Mouse (Mus musculus): Measurements from ENCODE around the gene Ly86.

Gene Ly86

DNA sequence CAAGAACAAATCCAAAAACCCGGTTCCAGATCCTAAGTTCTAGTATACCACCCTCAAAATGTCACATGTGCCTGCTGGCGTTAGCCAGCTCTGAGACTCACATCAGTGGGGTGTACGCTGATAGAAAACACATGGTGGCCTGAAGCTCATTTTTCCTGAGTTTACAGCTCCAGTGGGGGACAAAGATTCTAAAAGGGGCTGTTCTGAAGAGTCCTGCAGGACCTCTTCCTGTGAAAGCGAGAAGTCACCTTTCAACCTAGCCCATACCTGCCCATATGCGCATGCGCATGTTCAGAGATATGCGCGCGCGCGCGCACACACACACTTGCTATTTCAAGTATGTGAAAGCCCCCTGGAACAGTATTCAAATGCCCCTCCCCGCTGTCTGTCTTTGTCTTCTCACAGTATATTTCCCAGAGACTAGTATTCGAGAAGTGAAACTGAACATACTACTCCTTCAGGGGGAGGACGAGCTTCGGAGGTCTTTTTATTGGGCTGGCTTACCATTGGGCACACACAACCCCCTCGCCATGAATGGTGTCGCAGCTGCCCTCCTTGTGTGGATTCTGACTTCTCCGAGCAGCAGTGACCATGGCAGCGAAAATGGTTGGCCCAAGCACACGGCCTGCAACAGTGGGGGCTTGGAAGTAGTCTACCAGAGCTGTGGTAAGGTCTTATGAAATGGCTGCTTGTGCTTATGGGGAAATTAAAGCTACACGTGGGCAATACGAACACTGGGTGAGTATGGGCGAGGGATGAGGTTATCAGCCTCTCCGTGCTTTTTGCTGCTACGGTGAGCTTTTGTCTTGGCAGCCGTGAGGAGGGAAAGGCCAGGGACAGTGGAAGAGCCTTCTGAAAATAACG lies at the start of gene Ly86:
Gene Ly86, plus strand, starts transcription at position 300 of the 864 bp plus-strand sequence.
- no peak for DNase-seq (ENCODE audit: low read depth)

DNA sequence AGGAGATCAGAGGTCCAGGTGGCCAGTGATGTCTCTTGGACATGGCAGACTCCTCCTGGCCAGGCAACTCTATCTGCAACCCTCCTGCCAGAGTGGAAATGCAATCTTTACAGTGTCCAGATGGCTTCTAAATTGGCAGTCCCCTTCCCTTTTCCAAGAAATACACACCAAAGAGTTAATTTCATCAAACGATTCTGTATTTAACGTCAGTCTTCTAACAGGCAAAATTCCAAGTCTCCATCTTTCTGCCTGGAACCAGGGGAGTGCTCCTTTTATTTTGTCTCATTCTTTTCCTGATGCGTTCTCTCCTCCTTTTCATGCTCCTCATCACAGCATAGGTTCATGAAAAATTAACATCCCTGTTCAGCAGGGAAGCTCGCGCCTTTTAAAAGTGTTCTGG lies 47.1 kb upstream of the Ly86 start:
- DNase-seq (ENCODE audit: low read depth) = no peak

DNA sequence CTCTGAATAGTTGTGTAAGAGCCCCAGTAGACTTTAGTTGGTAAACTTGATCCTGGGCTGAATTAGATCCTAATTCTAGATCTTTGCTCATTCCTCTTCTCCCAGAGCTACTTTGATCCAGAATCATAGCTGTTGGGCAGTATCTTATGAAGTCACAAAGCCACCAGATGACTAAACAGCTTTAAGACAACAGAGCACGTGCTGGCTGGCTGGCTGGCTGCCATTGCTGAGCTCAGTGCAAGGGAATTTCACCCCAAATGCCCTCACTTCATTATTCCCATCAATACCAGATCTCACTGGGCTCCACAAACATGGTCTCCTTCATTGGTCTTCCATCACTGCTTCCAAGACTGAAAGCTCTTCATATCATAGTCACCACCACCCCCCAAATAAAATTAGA lies 46.2 kb upstream of the Ly86 start:
- peak; percentile 14 for DNase-seq (ENCODE audit: low read depth)

GRCm38 (mm10) chr13:37302877-37303276 lies 42.1 kb upstream of the Ly86 start:
- peak; percentile 78 for DNase-seq (ENCODE audit: low read depth)

DNA sequence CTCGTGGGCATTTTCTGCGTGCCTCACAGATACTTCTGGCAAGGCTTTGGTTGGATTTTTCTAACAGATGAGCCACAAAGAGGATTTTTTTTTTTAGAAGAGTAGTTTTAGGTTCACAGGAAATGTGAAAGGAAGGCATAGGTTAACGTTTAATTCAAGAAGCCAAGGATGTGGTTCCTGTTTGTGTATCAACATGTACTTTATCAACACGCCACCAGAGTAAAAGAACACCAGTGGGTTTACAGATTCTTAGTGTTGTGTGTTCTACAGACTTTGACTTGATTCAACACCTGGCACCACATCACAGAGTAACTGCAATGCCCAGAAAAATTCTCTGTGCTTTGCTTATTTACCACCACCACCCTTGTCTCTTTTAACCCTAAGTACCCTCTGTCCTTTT lies 37.0 kb upstream of the Ly86 start:
- DNase-seq (ENCODE audit: low read depth) = no peak

- no peak for DNase-seq (ENCODE audit: low read depth)
Observed at GRCm38 (mm10) chr13:37309296-37309695, 35.7 kb upstream of the Ly86 start.

DNA sequence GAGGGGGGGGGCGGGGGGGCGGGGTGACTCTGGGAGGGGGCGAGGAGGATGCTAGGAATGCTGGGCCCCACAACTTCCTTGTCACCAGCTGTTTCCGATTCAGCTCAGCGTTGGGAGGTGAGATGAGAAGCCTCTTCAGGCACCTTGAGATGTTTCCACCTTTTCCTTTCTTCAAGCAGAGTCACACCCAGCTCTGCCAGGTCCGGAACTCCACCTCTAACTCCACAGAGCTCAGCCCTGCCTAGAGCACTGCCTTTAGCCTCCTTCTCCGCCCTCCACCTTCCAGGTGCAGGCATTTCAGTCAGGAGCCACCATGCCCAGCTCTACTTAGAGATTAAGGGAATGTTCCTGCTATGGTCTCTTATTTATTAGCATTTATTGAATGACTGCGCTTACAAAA lies 34.7 kb upstream of the Ly86 start:
- no peak for DNase-seq (ENCODE audit: low read depth)

DNA sequence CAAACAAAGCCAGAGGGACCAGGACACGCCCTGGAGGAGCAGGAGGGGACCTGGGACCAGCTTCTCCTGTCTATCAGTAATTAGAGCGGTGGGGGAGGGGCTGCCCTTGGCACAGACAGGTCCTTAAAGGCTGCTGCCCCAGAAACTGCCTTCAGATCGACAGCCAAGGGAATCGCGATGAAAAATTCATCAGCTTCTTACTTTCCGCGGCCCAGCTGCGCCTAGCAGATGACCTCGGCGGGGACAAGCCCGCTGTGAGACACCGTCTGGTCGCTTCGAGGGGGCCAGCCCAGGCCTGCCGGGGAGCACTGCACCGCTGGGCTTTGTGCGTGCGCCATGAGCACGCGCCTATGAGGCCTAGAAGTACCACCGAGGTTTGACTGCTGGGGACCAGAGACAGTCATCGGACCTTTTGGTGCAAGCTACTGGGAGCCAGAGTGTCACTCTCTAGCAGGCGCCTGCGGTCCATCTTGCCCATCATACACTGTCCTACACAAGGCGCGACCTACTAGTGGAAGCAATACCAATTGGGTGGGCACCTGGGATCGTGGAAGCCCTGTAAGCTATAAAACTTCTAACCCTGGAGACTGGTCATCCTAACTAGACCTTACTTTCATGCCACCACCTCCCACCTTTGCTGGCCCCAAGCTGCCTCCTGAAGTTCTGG lies 33.3 kb upstream of the Ly86 start:
- no peak for DNase-seq (ENCODE audit: low read depth)

- peak; percentile 86 for DNase-seq (ENCODE audit: low read depth)
Observed at GRCm38 (mm10) chr13:37312222-37312928, 32.6 kb upstream of the Ly86 start.

DNA sequence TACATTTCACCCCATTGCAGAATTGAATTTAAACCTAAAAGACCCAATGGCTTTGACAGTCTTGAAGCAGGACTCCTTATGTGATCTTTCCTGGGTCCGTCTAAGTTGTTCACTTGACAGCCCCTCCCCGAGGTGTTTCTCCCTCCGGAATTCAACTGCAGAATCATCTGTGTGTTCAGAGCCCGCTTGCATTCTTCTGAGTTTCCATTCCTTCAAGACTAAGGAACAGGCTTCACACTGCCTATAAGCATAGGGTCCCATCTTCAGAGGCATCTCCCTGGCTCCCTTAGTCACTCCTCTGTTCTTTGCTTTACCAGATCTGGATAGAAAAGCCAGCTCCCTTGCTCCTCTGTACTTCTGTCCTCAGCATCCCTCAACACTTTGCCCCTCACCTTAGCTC lies 32.1 kb upstream of the Ly86 start:
- no peak for DNase-seq (ENCODE audit: low read depth)

DNA sequence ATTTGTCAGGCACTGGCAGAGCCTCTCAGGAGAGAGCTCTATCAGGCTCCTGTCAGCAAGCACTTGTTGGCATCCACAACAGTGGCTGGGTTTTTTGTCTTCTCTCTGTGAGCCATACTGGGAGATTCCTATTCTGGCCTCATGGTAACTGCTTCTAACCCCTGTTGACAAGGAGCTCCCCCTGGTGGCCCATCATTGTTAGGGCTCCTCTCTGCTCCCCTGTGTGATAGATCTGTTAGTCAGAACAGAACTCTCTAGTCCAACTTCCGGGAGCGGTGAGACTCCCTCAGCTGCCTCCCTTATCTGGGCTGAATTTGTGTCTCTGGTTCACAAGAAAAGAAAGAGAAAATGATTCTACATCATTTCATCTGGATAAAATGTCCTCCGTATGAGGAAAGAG lies 19.5 kb upstream of the Ly86 start:
- DNase-seq (ENCODE audit: low read depth) = peak; percentile 23

- DNase-seq (ENCODE audit: low read depth) = no peak
Observed at GRCm38 (mm10) chr13:37329747-37330146, 15.3 kb upstream of the Ly86 start.

DNA sequence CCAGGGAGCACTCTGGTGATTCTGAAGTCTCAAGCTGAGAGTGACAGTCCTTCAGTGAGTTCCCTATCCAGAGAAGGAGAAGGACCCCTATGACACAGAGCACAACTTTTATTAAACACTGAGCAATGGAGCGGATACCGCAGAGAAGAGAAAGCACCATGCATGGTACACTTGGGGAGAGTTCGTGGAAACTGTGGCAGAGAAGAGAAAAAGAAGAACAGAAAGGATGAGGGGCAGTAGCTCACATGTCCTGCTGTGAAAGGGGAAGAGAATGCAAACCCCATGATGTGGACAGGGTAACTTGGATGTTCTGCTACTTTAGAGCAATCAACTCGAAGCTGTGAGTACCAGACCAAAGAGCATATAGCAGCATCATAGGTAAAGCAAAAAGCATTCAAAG lies 14.0 kb upstream of the Ly86 start:
- no peak for DNase-seq (ENCODE audit: low read depth)

GRCm38 (mm10) chr13:37332779-37333543 lies 12.0 kb upstream of the Ly86 start:
- DNase-seq (ENCODE audit: low read depth) = no peak

GRCm38 (mm10) chr13:37333544-37333870 lies 11.5 kb upstream of the Ly86 start:
- DNase-seq (ENCODE audit: low read depth) = no peak

- peak; percentile 17 for DNase-seq (ENCODE audit: low read depth)
Observed at GRCm38 (mm10) chr13:37337269-37337668, 7.7 kb upstream of the Ly86 start.

GRCm38 (mm10) chr13:37337871-37338270 lies 7.1 kb upstream of the Ly86 start:
- DNase-seq (ENCODE audit: low read depth) = no peak

- DNase-seq (ENCODE audit: low read depth) = no peak
Observed at GRCm38 (mm10) chr13:37342804-37343203, 2.2 kb upstream of the Ly86 start.

GRCm38 (mm10) chr13:37345823-37346222 lies 815 bp downstream of the Ly86 start:
- no peak for DNase-seq (ENCODE audit: low read depth)

DNA sequence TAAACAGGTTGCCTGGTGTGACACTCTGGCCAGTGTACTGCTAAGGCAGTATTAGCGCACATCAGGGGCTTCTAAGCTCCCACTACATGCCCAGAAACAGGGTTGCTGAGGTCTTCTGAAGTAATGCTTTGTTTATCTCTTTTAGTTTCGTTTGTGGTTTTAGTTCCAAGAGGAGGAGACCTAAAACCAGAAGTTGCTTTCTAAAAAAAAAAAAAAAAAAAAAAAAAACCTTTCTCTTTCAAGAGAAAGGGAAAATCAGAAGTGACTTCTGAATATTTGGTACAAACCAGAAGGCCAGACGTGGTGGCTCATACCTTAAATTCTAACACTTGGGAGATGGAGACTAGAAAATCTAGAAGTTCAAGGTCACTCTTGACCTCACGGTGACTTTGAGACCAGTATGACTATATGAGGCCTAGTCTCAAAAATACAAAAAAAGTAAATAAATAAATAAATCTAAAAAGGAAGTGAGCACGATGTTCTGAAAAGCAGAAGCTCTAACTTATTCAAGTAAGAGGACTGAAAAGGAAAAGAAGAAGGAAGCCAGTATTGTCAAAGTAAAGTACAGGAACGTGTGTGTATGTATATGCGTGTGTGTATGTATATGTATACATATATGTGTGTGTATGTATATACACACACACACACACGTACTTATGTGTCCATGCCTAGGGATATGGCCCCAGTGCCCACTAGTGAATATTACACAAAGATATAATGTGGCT lies 3.0 kb downstream of the Ly86 start:
- DNase-seq (ENCODE audit: low read depth) = no peak

DNA sequence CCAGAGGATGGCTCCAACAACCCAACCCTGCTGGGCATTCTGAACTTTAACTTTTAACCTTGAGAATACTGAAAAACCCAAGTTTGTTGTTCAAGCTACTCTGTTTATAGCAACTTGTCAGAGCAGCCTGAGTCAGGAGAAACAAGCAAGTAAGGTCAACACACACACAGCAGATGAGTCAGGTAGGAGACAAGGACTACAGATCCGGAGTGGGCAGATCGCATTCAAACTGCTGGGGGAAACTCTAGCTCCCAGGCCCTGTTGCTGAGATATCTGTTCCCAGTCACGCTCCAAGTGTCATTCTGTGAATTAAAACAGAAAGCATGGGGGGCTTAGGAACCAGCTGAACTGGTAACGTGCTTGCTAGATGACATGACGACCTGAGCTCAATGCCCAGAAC lies 4.0 kb downstream of the Ly86 start:
- DNase-seq (ENCODE audit: low read depth) = no peak

DNA sequence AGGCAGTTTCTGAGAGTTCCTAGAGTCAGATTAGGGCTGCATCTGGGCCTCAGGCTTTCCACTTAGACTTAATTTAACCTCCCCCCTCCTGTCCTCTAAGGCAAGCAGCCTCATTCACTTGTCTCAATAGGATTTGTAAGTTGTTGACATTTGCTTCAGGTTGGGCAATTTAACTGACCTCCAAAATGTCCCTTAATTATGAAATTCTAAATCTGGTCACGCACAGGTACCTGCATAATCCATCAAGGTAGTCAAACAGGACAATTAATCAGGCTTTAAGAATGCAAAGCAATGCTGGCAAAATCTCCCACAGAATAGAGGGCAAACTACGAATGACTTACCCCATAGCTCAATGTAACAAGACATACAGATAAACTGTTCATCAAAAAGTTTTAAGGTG lies 8.0 kb downstream of the Ly86 start:
- DNase-seq (ENCODE audit: low read depth) = no peak
